Mouse (Mus musculus): ENCODE measurements at regions not wholly inside any gene's neighbourhood (a gene's known extent, or its start where the extent isn't known, plus 50 kb on each side); places are given as distances from the start of the nearest gene placed in this dataset.

DNA sequence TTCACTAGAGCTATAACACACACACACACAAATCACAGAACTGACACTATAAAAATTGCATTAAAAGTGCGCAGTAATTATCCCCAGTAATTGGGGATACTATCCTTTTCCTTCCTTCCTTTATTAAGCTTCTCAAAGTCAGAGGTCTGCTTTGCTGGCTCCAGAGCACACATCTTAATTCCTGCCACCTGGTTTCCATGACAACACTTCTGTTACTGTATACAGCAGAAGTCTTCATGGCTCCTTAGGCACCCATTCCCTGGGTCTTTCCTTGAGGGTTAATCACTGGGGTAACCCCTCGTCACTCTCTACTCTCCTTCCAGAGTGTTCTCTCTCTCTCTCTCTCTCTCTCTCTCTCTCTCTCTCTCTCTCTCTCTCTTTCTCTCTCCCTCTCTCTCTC, 153.6 kb upstream of the Tas2r134 start:
- Histone ChIP-seq H3K27ac (ENCODE audit: low read depth, low read length) (no peak overlapping the region), H3K9me3 (ENCODE audit: low read length) (no peaks in the 10 kb centered on the region), H3K36me3 (ENCODE audit: insufficient read depth) (no peaks in the 10 kb centered on the region), H3K4me3 (ENCODE audit: low read depth, low read length) (no peak overlapping the region), H3K4me2 (ENCODE audit: low read depth) (no peak overlapping the region), H3K4me1 (ENCODE audit: insufficient read depth) (no peaks in the 10 kb centered on the region), H3K9ac (no peak overlapping the region), H3K27me3 (ENCODE audit: insufficient read depth, low read length) (no peaks in the 10 kb centered on the region)
- peak; percentile 48; the same call in 1 of the 2 replicates for ATAC-seq
- peak; percentile 20 for DNase-seq
- TF ChIP-seq CTCF (IDR thresholded peaks at IDR 0.05; ENCODE audit: low read depth), result no peak
- 55% methylated on average over 2 of the region's 2 CpGs for WGBS

GRCm38 (mm10) chr2:51467027-51467694, 160.2 kb upstream of the Tas2r134 start:
- no peak overlapping the region for H3K9ac ChIP-seq
- H3K4me2 ChIP-seq (ENCODE audit: low read depth), result no peak overlapping the region
- no peaks in the 10 kb centered on the region for H3K4me1 ChIP-seq (ENCODE audit: insufficient read depth)
- no peak overlapping the region for H3K27ac ChIP-seq (ENCODE audit: low read depth, low read length)
- no peak overlapping the region for H3K4me3 ChIP-seq (ENCODE audit: low read depth, low read length)
- WGBS, result 63% methylated on average over 7 of the region's 7 CpGs
- no peak for TF ChIP-seq CTCF (IDR thresholded peaks at IDR 0.05; ENCODE audit: low read depth)
- H3K27me3 ChIP-seq (ENCODE audit: insufficient read depth, low read length), result no peaks in the 10 kb centered on the region
- DNase-seq (no peak), ATAC-seq (no peak)
- no peaks in the 10 kb centered on the region for H3K9me3 ChIP-seq (ENCODE audit: low read length)
- H3K36me3 ChIP-seq (ENCODE audit: insufficient read depth), result no peaks in the 10 kb centered on the region

DNA sequence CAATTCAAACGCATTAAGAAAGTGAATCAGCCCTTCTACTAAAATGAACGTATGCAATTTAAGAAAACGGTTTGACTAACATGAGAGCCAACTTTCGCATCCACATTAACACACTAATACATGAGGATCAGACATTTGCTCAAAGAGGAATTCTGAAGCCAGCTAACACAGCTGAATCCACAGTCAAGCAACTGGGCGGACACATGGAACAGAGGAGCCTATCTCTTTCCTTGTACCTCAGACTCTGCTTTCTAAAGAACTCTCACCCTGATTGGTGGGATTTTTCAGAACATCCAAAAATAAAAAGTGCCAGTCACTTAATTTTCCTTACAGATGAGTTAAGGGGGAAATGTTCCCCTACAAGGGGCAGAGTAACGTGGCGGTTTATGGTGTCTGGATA, 161.3 kb upstream of the Tas2r134 start:
- DNase-seq (peak; percentile 21), ATAC-seq (peak; percentile 68)
- Histone ChIP-seq H3K9ac (no peak overlapping the region), H3K9me3 (ENCODE audit: low read length) (no peaks in the 10 kb centered on the region), H3K27me3 (ENCODE audit: insufficient read depth, low read length) (no peaks in the 10 kb centered on the region), H3K4me2 (ENCODE audit: low read depth) (no peak overlapping the region; the same call in 1 of the 2 replicates), H3K27ac (ENCODE audit: low read depth, low read length) (no peak overlapping the region), H3K4me3 (ENCODE audit: low read depth, low read length) (no peak overlapping the region), H3K4me1 (ENCODE audit: insufficient read depth) (no peaks in the 10 kb centered on the region), H3K36me3 (ENCODE audit: insufficient read depth) (no peaks in the 10 kb centered on the region)
- TF ChIP-seq CTCF (IDR thresholded peaks at IDR 0.05; ENCODE audit: low read depth), result no peak
- 86% methylated on average over 7 of the region's 7 CpGs for WGBS

DNA sequence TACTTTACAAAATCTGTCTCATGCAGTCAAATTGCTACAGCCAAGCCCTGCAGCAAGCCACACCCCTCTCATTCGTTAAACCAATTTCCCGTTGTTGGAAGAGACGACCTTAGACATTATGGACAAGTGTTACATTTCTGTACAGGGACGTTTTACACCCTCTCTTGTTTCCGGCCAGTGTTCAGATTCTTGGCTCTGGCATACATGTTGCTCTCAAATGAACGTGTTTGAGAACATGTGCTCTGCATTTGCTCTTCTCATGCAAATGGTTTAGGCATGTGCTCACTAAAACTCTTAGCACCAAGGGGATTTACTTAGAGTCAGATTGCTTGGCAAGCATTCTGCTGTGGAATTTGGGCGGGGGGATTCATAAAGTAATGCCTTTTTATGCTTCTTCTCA, 161.7 kb upstream of the Tas2r134 start:
- Histone ChIP-seq H3K4me3 (ENCODE audit: low read depth, low read length) (no peak overlapping the region), H3K4me2 (ENCODE audit: low read depth) (no peak overlapping the region; the same call in 1 of the 2 replicates), H3K27ac (ENCODE audit: low read depth, low read length) (no peak overlapping the region), H3K9me3 (ENCODE audit: low read length) (no peaks in the 10 kb centered on the region), H3K36me3 (ENCODE audit: insufficient read depth) (no peaks in the 10 kb centered on the region), H3K9ac (no peak overlapping the region), H3K27me3 (ENCODE audit: insufficient read depth, low read length) (no peaks in the 10 kb centered on the region), H3K4me1 (ENCODE audit: insufficient read depth) (no peaks in the 10 kb centered on the region)
- DNase-seq (no peak), ATAC-seq (peak; percentile 58)
- 49% methylated on average over 7 of the region's 7 CpGs for WGBS
- no peak for TF ChIP-seq CTCF (IDR thresholded peaks at IDR 0.05; ENCODE audit: low read depth)

DNA sequence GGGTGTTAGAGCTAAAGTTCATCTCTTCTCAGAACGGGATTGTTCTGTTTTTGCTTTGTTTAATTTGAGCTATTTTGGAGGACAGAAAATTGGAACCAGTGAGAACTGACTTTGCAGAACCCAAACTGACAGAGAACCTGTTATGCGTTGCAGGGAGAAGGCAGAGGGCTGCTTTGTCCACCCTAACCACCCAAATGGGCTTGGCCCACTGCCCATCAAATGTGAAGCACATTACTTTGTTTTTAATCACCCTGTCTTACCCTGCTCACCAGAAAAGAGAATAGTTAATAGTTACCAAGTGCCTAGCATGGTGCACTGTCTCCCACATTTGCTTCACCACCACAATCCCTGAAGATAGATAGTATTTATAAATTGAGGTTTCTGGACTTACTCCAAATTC, 163.0 kb upstream of the Tas2r134 start:
- no peaks in the 10 kb centered on the region for H3K9me3 ChIP-seq (ENCODE audit: low read length)
- TF ChIP-seq CTCF (IDR thresholded peaks at IDR 0.05; ENCODE audit: low read depth), result no peak
- no peak overlapping the region for H3K9ac ChIP-seq
- H3K4me1 ChIP-seq (ENCODE audit: insufficient read depth), result no peaks in the 10 kb centered on the region
- H3K27me3 ChIP-seq (ENCODE audit: insufficient read depth, low read length), result no peaks in the 10 kb centered on the region
- H3K27ac ChIP-seq (ENCODE audit: low read depth, low read length), result no peak overlapping the region
- WGBS, result 56% methylated on average over 2 of the region's 2 CpGs
- no peaks in the 10 kb centered on the region for H3K36me3 ChIP-seq (ENCODE audit: insufficient read depth)
- no peak overlapping the region for H3K4me3 ChIP-seq (ENCODE audit: low read depth, low read length)
- ATAC-seq (no peak), DNase-seq (no peak)
- no peak overlapping the region for H3K4me2 ChIP-seq (ENCODE audit: low read depth)

DNA sequence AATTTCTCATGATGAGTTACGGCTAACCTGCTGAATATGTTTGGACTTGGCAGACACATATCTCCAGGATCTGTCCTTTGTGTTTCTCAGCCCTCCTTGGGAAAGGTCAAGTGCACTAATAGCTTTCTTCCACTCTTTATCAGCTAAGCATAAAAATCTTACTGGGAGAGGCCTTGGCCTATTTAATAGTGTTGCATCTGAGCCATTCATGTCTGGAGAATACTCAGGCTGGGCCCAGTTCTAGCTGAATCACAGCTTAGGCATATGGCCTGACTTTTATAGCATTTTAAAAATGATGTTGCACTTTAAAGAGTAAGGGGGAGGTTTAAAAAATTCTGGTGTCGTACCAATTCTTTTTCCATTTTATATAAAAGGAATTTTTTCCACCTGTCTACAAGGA, 166.4 kb upstream of the Tas2r134 start:
- no peak for DNase-seq
- ATAC-seq, result no peak
- Histone ChIP-seq H3K9me3 (ENCODE audit: low read length) (no peaks in the 10 kb centered on the region), H3K9ac (no peak overlapping the region), H3K4me1 (ENCODE audit: insufficient read depth) (no peaks in the 10 kb centered on the region), H3K27me3 (ENCODE audit: insufficient read depth, low read length) (no peaks in the 10 kb centered on the region), H3K4me2 (ENCODE audit: low read depth) (no peak overlapping the region), H3K27ac (ENCODE audit: low read depth, low read length) (no peak overlapping the region), H3K4me3 (ENCODE audit: low read depth, low read length) (no peak overlapping the region), H3K36me3 (ENCODE audit: insufficient read depth) (no peaks in the 10 kb centered on the region)
- TF ChIP-seq CTCF (IDR thresholded peaks at IDR 0.05; ENCODE audit: low read depth), result no peak
- WGBS, result 83% methylated on average over 2 of the region's 2 CpGs

DNA sequence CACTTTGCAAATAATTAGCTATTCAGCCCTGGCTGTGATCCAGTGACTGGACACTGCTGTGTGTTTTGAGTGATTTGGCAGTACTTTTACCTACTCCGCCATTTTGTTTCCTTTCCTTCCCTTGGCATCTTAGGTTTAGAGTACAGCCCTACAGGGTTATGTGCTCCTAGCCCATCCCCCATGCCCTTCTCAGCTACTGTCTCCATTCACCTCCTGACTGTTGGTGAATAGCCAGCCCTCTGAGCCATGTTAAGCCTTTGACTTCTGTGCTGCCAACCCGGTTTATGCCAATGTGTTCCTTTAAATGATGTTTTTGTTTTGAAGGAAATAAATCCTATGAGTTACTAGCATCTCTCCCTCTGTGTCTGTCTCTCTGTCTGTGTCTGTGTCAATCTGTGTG, 167.8 kb upstream of the Tas2r134 start:
- H3K36me3 ChIP-seq (ENCODE audit: insufficient read depth), result no peaks in the 10 kb centered on the region
- H3K27ac ChIP-seq (ENCODE audit: low read depth, low read length), result no peak overlapping the region
- DNase-seq, result no peak
- 75% methylated on average over 2 of the region's 2 CpGs for WGBS
- H3K9me3 ChIP-seq (ENCODE audit: low read length), result no peaks in the 10 kb centered on the region
- no peak for TF ChIP-seq CTCF (IDR thresholded peaks at IDR 0.05; ENCODE audit: low read depth)
- no peak overlapping the region for H3K4me2 ChIP-seq (ENCODE audit: low read depth)
- no peaks in the 10 kb centered on the region for H3K4me1 ChIP-seq (ENCODE audit: insufficient read depth)
- H3K4me3 ChIP-seq (ENCODE audit: low read depth, low read length), result no peak overlapping the region
- no peak for ATAC-seq
- no peaks in the 10 kb centered on the region for H3K27me3 ChIP-seq (ENCODE audit: insufficient read depth, low read length)
- H3K9ac ChIP-seq, result no peak overlapping the region

All from forebrain, postnatal 0 days (tissue).